Mouse (Mus musculus) small intestine, adult 2 months (tissue): ENCODE data around the gene Nmnat1.

ENCODE experiments used
- CTCF ChIP-seq: fragments of 200-500 bp; IDR thresholded peaks from 2 replicates; pipeline ENCODE4 v1.5.1; 2012; ENCODE audit warnings: low read depth, mild to moderate bottlenecking, control low read depth, inconsistent platforms, low read length, moderate library complexity, mixed read lengths; ENCODE audit not compliant: insufficient replicate concordance, insufficient read length; ENCODE audit errors: extremely low read depth
- POLR2A ChIP-seq: fragments of 200-500 bp; IDR thresholded peaks from 2 replicates; pipeline ENCODE4 v1.6.1; 2012; ENCODE audit warnings: low read depth, mild to moderate bottlenecking, control low read depth, inconsistent platforms, low read length, moderate library complexity

DNA sequence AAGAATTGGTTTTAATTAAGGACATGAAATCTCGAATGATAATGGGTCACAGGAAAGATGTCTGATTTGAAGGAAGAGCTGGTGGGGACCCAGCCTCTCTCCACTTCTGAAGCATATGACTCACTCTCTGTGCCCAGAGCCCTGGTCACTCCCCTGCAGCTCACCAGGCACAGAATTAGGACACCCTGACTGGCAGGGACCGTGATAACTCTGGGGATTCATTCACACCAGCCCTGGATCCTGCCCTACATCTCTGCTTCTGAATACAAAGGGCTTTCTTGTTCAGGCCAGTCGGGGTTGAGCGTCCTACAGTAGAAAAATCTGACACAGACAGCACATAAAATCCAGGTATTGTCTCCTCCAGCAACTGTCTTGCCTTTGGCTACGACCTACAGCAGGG lies 26.5 kb downstream of the Nmnat1 start:
- TF ChIP-seq CTCF: no peak
- TF ChIP-seq POLR2A: no peak
